ENCODE assay signal across 24 mouse cellular contexts in genomic region chr19:40248476-40248875, GRCm38 (mm10).
"Had no signal": no experiment of that assay in that cellular context is flagged by ENCODE, and none has a peak within 500 bp of the region (broad histone marks: within the 10 kb centered on the region; RNA-seq: fewer than 3 reads in every experiment).

No protein-coding gene starts in this region.

- H3K4me1 ChIP-seq: forebrain, embryonic 15.5 days; hindbrain, embryonic 13.5 days; hindbrain, embryonic 15.5 days; intestine, embryonic 15.5 days; limb, embryonic 10.5 days; limb, embryonic 12.5 days; liver, embryonic 13.5 days had no signal

- H3K9ac ChIP-seq: forebrain, embryonic 15.5 days; forebrain, postnatal 0 days; heart, embryonic 15.5 days; hindbrain, embryonic 13.5 days; hindbrain, embryonic 15.5 days; intestine, embryonic 15.5 days; limb, embryonic 12.5 days; liver, embryonic 13.5 days had no signal

- H3K36me3 ChIP-seq: forebrain, embryonic 15.5 days; hindbrain, embryonic 13.5 days; hindbrain, embryonic 15.5 days; intestine, embryonic 15.5 days; limb, embryonic 10.5 days; limb, embryonic 12.5 days had no signal

- H3K27me3 ChIP-seq: forebrain, embryonic 15.5 days; heart, embryonic 15.5 days; hindbrain, embryonic 13.5 days; hindbrain, embryonic 15.5 days; intestine, embryonic 15.5 days; limb, embryonic 12.5 days; liver, embryonic 13.5 days had no signal

- ATAC-seq: forebrain, embryonic 15.5 days; forebrain, postnatal 0 days; hindbrain, postnatal 0 days; intestine, embryonic 15.5 days; intestine, postnatal 0 days had no signal

- H3K4me2 ChIP-seq: forebrain, embryonic 15.5 days; hindbrain, embryonic 13.5 days; hindbrain, embryonic 15.5 days; intestine, embryonic 15.5 days; limb, embryonic 12.5 days; liver, embryonic 11.5 days; liver, embryonic 13.5 days had no signal

- H3K4me3 ChIP-seq: forebrain, embryonic 15.5 days; heart, embryonic 15.5 days; hindbrain, embryonic 13.5 days; hindbrain, embryonic 15.5 days; intestine, embryonic 15.5 days; layer of hippocampus, adult 2 months; left cerebral cortex, adult 2 months; limb, embryonic 10.5 days; limb, embryonic 12.5 days; liver, embryonic 13.5 days had no signal

- DNase-seq: forebrain, postnatal 0 days; gastrocnemius, postnatal 14 days; gastrocnemius, postnatal 36 days; heart, adult 18-20 months; heart, postnatal 14 days; kidney, adult 18-20 months; kidney, adult 8-10 months; kidney, postnatal 10 days; kidney, postnatal 25 days; kidney, postnatal 4 days; liver; liver, embryonic 13.5 days had no signal

- H3K9me3 ChIP-seq: forebrain, embryonic 15.5 days; heart, embryonic 15.5 days; hindbrain, embryonic 13.5 days; hindbrain, embryonic 15.5 days; intestine, embryonic 15.5 days; limb, embryonic 10.5 days; limb, embryonic 12.5 days; liver, embryonic 13.5 days had no signal

- H3K27ac ChIP-seq: forebrain, embryonic 15.5 days; hindbrain, embryonic 13.5 days; hindbrain, embryonic 15.5 days; hindbrain, postnatal 0 days; intestine, embryonic 15.5 days; layer of hippocampus, adult 2 months; left cerebral cortex, adult 2 months; limb, embryonic 10.5 days; limb, embryonic 12.5 days had no signal
